Comparison of ENCODE assay signal across 20 mouse cellular contexts in genomic region chr17:87985916-87986315, GRCm38 (mm10). TPM values are rescaled to one million over a fixed set of nuclear protein-coding genes. Genes with fewer than 3 reads are reported as not detected.
A peak's percentile ranks its signal among the peaks of the same experiment; 100 is the strongest.
DNase-seq lines count a peak whose midpoint lies in the region; ATAC-seq and TF ChIP-seq lines count a peak whose summit lies in the region.
"Had no signal": no experiment of that assay in that cellular context is flagged by ENCODE, and none has a peak within 500 bp of the region (broad histone marks: within the 10 kb centered on the region; RNA-seq: fewer than 3 reads in every experiment).

No protein-coding gene starts in this region.

- H3K27me3 ChIP-seq in hindbrain, postnatal 0 days (ENCODE audit: insufficient read depth, low read length) = no peaks in the 10 kb centered on the region
- no peaks in the 10 kb centered on the region for H3K27me3 ChIP-seq in hindbrain, embryonic 14.5 days (ENCODE audit: control insufficient read depth, insufficient read depth, low read length)
- H3K27me3 ChIP-seq in midbrain, postnatal 0 days (ENCODE audit: insufficient read depth, low read length) = no peaks in the 10 kb centered on the region
- H3K27me3 ChIP-seq in midbrain, embryonic 10.5 days (ENCODE audit: low read depth, poor library complexity, severe bottlenecking) = no peaks in the 10 kb centered on the region
- H3K27me3 ChIP-seq: heart, embryonic 12.5 days; intestine, embryonic 15.5 days had no signal

- TF ChIP-seq CTCF in hindbrain, postnatal 0 days (IDR thresholded peaks at IDR 0.05; ENCODE audit: low read depth) = no peak
- no peak for TF ChIP-seq CTCF in midbrain, postnatal 0 days (IDR thresholded peaks at IDR 0.05)

- no peak overlapping the region for H3K27ac ChIP-seq in hindbrain, postnatal 0 days
- H3K27ac ChIP-seq in hindbrain, embryonic 14.5 days = no peak overlapping the region
- H3K27ac ChIP-seq in midbrain, postnatal 0 days (ENCODE audit: low read depth, low read length) = no peak overlapping the region
- H3K27ac ChIP-seq in midbrain, embryonic 10.5 days (replicated peaks) = no peak overlapping the region
- H3K27ac ChIP-seq: embryonic facial prominence, embryonic 10.5 days; forebrain, embryonic 10.5 days; gastrocnemius, adult 2 months; heart, adult 2 months; intestine, embryonic 15.5 days had no signal

- H3K9ac ChIP-seq in hindbrain, postnatal 0 days (replicated peaks; ENCODE audit: low read length) = no peak overlapping the region
- no peak overlapping the region for H3K9ac ChIP-seq in hindbrain, embryonic 14.5 days
- H3K9ac ChIP-seq in midbrain, postnatal 0 days (replicated peaks; ENCODE audit: low read length, poor library complexity, severe bottlenecking) = no peak overlapping the region
- H3K9ac ChIP-seq: heart, embryonic 12.5 days; intestine, embryonic 15.5 days had no signal

- no peaks in the 10 kb centered on the region for H3K9me3 ChIP-seq in hindbrain, postnatal 0 days (ENCODE audit: low read length)
- no peaks in the 10 kb centered on the region for H3K9me3 ChIP-seq in hindbrain, embryonic 14.5 days (ENCODE audit: control insufficient read depth, low read length)
- H3K9me3 ChIP-seq in midbrain, postnatal 0 days (ENCODE audit: low read length) = no peaks in the 10 kb centered on the region
- H3K9me3 ChIP-seq in midbrain, embryonic 10.5 days (replicated peaks) = no peaks in the 10 kb centered on the region
- H3K9me3 ChIP-seq: embryonic facial prominence, embryonic 10.5 days; forebrain, embryonic 10.5 days; G1E; heart, embryonic 12.5 days; intestine, embryonic 15.5 days had no signal

- H3K4me3 ChIP-seq in hindbrain, postnatal 0 days (ENCODE audit: low read length) = no peak overlapping the region
- H3K4me3 ChIP-seq in hindbrain, embryonic 14.5 days (replicated peaks; ENCODE audit: low read length) = no peak overlapping the region
- no peak overlapping the region for H3K4me3 ChIP-seq in midbrain, postnatal 0 days (ENCODE audit: low read depth, low read length)
- H3K4me3 ChIP-seq in midbrain, embryonic 10.5 days = no peak overlapping the region
- H3K4me3 ChIP-seq: embryonic facial prominence, embryonic 10.5 days; forebrain, embryonic 10.5 days; gastrocnemius, adult 2 months; heart, adult 2 months; heart, embryonic 12.5 days; intestine, embryonic 15.5 days had no signal

- peak; percentile 35; the same call in 1 of the 2 replicates for ATAC-seq in hindbrain, postnatal 0 days
- ATAC-seq in hindbrain, embryonic 14.5 days (ENCODE audit: low FRiP score) = no peak; the same call in 1 of the 2 replicates
- ATAC-seq in midbrain, postnatal 0 days (ENCODE audit: low FRiP score) = no peak
- ATAC-seq: forebrain, embryonic 14.5 days had no signal

- WGBS in hindbrain, postnatal 0 days = 61% methylated on average over 8 of the region's 8 CpGs
- 82% methylated on average over 8 of the region's 8 CpGs for WGBS in hindbrain, embryonic 14.5 days
- 78% methylated on average over 8 of the region's 8 CpGs for WGBS in midbrain, postnatal 0 days
- WGBS in midbrain, embryonic 10.5 days = 93% methylated on average over 8 of the region's 8 CpGs

- H3K4me2 ChIP-seq in hindbrain, postnatal 0 days (ENCODE audit: low read depth, low read length) = no peak overlapping the region
- H3K4me2 ChIP-seq in hindbrain, embryonic 14.5 days (replicated peaks) = no peak overlapping the region
- H3K4me2 ChIP-seq in midbrain, postnatal 0 days (ENCODE audit: low read depth, low read length, poor library complexity, severe bottlenecking) = no peak overlapping the region
- H3K4me2 ChIP-seq: heart, embryonic 12.5 days; intestine, embryonic 15.5 days had no signal

- no peaks in the 10 kb centered on the region for H3K4me1 ChIP-seq in hindbrain, postnatal 0 days (ENCODE audit: insufficient read depth, low read length)
- H3K4me1 ChIP-seq in hindbrain, embryonic 14.5 days (replicated peaks; ENCODE audit: control insufficient read depth, insufficient read depth, low read length) = no peaks in the 10 kb centered on the region
- H3K4me1 ChIP-seq in midbrain, postnatal 0 days (ENCODE audit: insufficient read depth, low read length) = no peaks in the 10 kb centered on the region
- peaks cover 8% of the 10 kb centered on the region; the same call in 1 of the 2 replicates for H3K4me1 ChIP-seq in midbrain, embryonic 10.5 days
- H3K4me1 ChIP-seq: embryonic facial prominence, embryonic 10.5 days; forebrain, embryonic 10.5 days; intestine, embryonic 15.5 days had no signal

- peak; percentile 69 to 70 for DNase-seq in cerebellum, postnatal 14 days
- DNase-seq in cerebellum, postnatal 36 days = no peak
- peak; percentile 42 for DNase-seq in hindbrain, postnatal 0 days (ENCODE audit: low spot score)
- DNase-seq in hindbrain, embryonic 14.5 days (ENCODE audit: low spot score) = no peak
- peak; percentile 43 for DNase-seq in midbrain, postnatal 0 days (ENCODE audit: low spot score)
- no peak for DNase-seq in midbrain, embryonic 10.5 days (ENCODE audit: low spot score)
- DNase-seq in embryo, embryonic 10.5 days (ENCODE audit: low spot score) = no peak
- DNase-seq: adrenal gland, adult 8-10 months; adrenal gland, postnatal 36 days; cerebellum, adult 11 months; cerebellum, adult 9-11 months; gastrocnemius, adult 2 months; heart, adult 2 months; kidney, adult 18-20 months had no signal

- H3K36me3 ChIP-seq in hindbrain, postnatal 0 days (ENCODE audit: insufficient read depth, low read length) = peaks cover 49% of the 10 kb centered on the region
- H3K36me3 ChIP-seq in hindbrain, embryonic 14.5 days (replicated peaks; ENCODE audit: control insufficient read depth, insufficient read depth) = peaks cover 99% of the 10 kb centered on the region
- peaks cover 28% of the 10 kb centered on the region for H3K36me3 ChIP-seq in midbrain, postnatal 0 days (ENCODE audit: insufficient read depth, low read length)
- peaks cover 99% of the 10 kb centered on the region for H3K36me3 ChIP-seq in midbrain, embryonic 10.5 days

RNA-seq across cellular contexts. Expression of gene Msh6, which starts 11.1 kb away (rescaled TPM):
- total RNA-seq in hindbrain, postnatal 0 days (2014; rRNA removed) = 21.1 and 21.5 TPM in 2 replicates
- polyA plus RNA-seq in hindbrain, postnatal 0 days (2015; fragmentation: Nextera tagmentation; extraction: Ambion mirVana) = 19.2 and 19.6 TPM in 2 replicates
- polyA plus RNA-seq in hindbrain, embryonic 14.5 days (2014; fragmentation: Nextera tagmentation; extraction: Ambion mirVana) = 28.2 and 32.0 TPM in 2 replicates
- total RNA-seq in midbrain, postnatal 0 days (2014; rRNA removed) = 20.9 and 21.9 TPM in 2 replicates
- polyA plus RNA-seq in midbrain, postnatal 0 days (2015; fragmentation: Nextera tagmentation; extraction: Ambion mirVana) = 17.4 and 17.6 TPM in 2 replicates
- 91.3 and 95.8 TPM in 2 replicates for polyA plus RNA-seq in midbrain, embryonic 10.5 days (2016; fragmentation: Nextera tagmentation; extraction: Ambion mirVana)

Comparison
In these comparisons a context has a peak if more than half of its experiments do, and no peak if none do; other contexts are left out.
1. DNase-seq: peak in cerebellum, postnatal 14 days (2 of 2), hindbrain, postnatal 0 days (single experiment) and midbrain, postnatal 0 days (single experiment); none in cerebellum, postnatal 36 days (0 of 2), hindbrain, embryonic 14.5 days (single experiment), midbrain, embryonic 10.5 days (single experiment) and embryo, embryonic 10.5 days (single experiment).